Mouse (Mus musculus) neural tube, embryonic 12.5 days (tissue): ENCODE measurements around the gene Nfkbil1. TPM values are rescaled to one million over a fixed set of nuclear protein-coding genes. Genes with fewer than 3 reads are reported as not detected.

ENCODE experiments used
- ATAC-seq: fragments of 200-750 bp; cut with Nextera tagmentation; 2 replicates; pipeline ENCODE4 v1.8.0; 2017; ENCODE audit warnings: low read depth, mild to moderate bottlenecking, moderate TSS enrichment, moderate library complexity; ENCODE audit not compliant: low FRiP score
- H3K27ac ChIP-seq: fragments of 300-500 bp; sonication (generic); 2 replicates; pipeline ENCODE4 v1.5.1; 2016
- H3K27me3 ChIP-seq: fragments of 300-500 bp; sonication (generic); replicated peaks from 2 replicates; pipeline ENCODE4 v1.6.1; 2016; ENCODE audit warnings: mild to moderate bottlenecking
- H3K36me3 ChIP-seq: fragments of 300-500 bp; sonication (generic); 2 replicates; pipeline ENCODE4 v1.6.1; 2016; ENCODE audit warnings: mild to moderate bottlenecking
- H3K4me1 ChIP-seq: fragments of 300-500 bp; sonication (generic); 2 replicates; pipeline ENCODE4 v1.6.1; 2016
- H3K4me2 ChIP-seq: fragments of 300-500 bp; sonication (generic); replicated peaks from 2 replicates; pipeline ENCODE4 v1.6.1; 2016; ENCODE audit warnings: mild to moderate bottlenecking
- H3K4me3 ChIP-seq: fragments of 300-500 bp; sonication (generic); 2 replicates; pipeline ENCODE4 v1.5.1; 2016
- H3K9ac ChIP-seq: fragments of 300-500 bp; sonication (generic); 2 replicates; pipeline ENCODE4 v1.6.1; 2016; ENCODE audit warnings: mild to moderate bottlenecking
- H3K9me3 ChIP-seq: fragments of 300-500 bp; sonication (generic); 2 replicates; pipeline ENCODE4 v1.6.1; 2016; ENCODE audit warnings: mild to moderate bottlenecking
- WGBS: fragments of 180-500 bp; shearing (Covaris S2); methylation state at CpG from one replicate; pipeline ENCODE4 v1.1.7; 2016; 5-methylcytosine and 5-hydroxymethylcytosine counted together
- polyA plus RNA-seq: library from polyadenylated mRNA; unstranded; fragments of >200 nt; fragmentation: Nextera tagmentation; extraction: Ambion mirVana; gene quantifications from 2 replicates; pipeline ENCODE4 v1.2.1, GENCODE M21; 2016

The Nfkbil1 gene
- polyA plus RNA-seq, 1 experiment from 2014 or later: 10.6 TPM

DNA sequence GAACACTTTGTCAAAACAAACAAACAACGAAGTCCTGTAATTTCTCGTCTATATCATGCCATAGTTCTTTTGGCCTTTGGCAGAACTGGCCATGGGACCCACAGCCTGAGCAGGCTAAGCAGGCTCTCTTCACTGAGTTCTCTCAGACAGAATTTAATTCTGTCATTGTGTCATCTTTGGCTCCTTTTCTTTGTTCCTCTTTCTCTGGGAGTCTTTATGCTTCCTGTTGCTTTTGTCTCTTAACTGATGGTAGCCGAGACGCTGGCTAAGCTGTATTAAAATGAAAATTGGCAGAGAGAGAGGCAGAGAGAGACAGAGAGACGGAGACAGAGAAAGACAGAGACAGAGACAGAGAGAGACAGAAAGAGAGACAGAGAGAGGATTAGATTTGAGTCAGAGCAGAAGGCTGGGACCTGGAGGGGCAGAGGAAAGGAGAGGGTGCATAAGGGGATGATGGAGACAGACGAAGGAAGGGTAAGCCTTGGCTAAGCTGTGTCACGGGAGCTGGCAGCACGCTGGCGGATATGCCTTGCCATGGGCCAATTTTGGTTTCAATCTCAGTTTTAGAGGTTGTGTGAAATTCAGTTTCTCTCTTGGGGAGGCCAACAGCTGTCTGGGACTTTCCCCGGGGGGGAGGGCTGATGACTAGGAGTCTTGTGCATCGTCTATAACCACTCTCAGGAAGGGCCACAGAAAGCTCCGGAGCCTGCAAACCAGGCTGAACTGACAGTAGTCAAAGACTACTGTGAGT, 25.6 kb downstream of the Nfkbil1 start:
- no peak overlapping the region for H3K9ac ChIP-seq
- no peaks in the 10 kb centered on the region for H3K4me1 ChIP-seq
- H3K9me3 ChIP-seq: no peaks in the 10 kb centered on the region
- no peak overlapping the region for H3K27ac ChIP-seq
- H3K4me3 ChIP-seq: no peak overlapping the region
- WGBS: 76% methylated on average over 12 of the region's 12 CpGs
- ATAC-seq: no peak
- no peaks in the 10 kb centered on the region; the same call in 1 of the 2 replicates for H3K27me3 ChIP-seq
- no peaks in the 10 kb centered on the region for H3K36me3 ChIP-seq
- H3K4me2 ChIP-seq: no peak overlapping the region

DNA sequence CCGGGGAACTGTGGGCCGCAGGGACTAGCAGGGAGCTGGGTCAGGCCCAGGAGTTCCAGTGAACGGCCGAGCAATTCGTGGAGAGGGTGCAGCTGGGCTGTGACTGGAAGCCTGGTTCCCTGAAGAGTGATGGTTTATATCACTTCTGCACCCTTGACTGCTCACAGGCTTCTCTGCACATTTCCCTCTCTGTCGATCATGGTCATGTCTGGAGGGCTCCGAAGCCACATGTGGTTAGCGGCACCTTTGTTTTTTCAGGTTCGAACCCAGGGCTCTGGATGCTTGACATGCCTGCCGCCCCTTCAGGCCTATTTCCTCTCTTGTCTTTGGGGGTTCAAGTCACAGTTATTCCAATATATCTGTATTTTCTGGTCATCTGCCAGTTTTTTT, 30.2 kb downstream of the Nfkbil1 start:
- H3K36me3 ChIP-seq: no peaks in the 10 kb centered on the region
- H3K9ac ChIP-seq: no peak overlapping the region
- WGBS: 73% methylated on average over 10 of the region's 10 CpGs
- no peak overlapping the region for H3K4me2 ChIP-seq
- no peaks in the 10 kb centered on the region for H3K9me3 ChIP-seq
- no peak overlapping the region for H3K4me3 ChIP-seq
- H3K27me3 ChIP-seq: peaks cover 12% of the 10 kb centered on the region
- H3K27ac ChIP-seq: no peak overlapping the region
- no peaks in the 10 kb centered on the region for H3K4me1 ChIP-seq
- no peak for ATAC-seq

DNA sequence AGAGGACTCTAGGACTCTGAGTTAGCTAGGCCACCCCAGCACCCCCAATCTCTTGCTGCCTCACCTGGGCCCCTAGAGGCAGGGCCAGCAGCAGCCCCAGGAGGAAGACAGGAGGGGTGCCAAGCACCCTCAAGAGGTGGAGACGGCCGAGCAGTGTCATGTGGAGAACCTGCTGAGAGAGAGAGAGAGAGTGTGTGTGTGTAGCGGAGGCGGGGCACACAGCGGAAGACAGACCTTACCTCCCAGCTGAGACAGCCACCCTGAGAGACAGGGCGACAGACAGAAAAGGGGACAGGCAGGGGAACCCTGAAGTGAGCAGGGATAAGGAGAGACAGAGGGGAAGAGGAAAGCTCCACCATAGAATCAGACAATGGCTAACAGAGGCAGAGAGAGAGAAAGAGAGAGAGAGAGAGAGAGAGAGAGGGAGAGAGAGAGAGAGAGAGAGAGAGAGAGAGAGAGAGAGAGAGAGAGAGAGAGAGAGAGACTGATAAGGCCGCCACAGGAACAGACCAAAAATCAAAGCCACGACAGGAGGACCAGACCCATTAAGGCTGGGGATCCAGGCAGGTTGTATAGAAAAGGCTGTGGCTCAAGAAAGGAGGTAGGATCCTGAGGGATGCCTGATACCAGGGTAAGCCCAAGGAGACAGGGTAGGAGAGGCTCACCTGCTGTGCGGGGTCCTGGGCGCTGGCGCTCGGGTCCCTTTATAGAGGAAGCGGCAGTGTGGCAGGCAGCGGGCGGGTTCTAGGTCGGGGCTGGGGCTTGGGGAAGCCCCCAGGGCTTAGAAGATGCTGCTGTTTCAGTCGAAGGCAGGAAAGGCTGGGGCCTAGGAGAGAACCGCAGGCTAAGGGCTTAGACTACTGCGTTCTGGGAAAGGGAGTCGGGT, 30.9 kb downstream of the Nfkbil1 start, which contains the start of gene Lta:
Gene Lta, minus strand, starts transcription at position 858 of the 886 bp plus-strand sequence.
- no peaks in the 10 kb centered on the region for H3K9me3 ChIP-seq
- no peak for ATAC-seq
- peaks cover 18% of the 10 kb centered on the region for H3K27me3 ChIP-seq
- H3K27ac ChIP-seq: no peak within 1 kb of the TSS
- H3K4me3 ChIP-seq: no peak within 1 kb of the TSS
- no peaks in the 10 kb centered on the region for H3K4me1 ChIP-seq
- H3K36me3 ChIP-seq: no peaks in the 10 kb centered on the region
- no peak within 1 kb of the TSS for H3K4me2 ChIP-seq
- WGBS: 40% methylated on average over 20 of the region's 20 CpGs
- H3K9ac ChIP-seq: no peak within 1 kb of the TSS

DNA sequence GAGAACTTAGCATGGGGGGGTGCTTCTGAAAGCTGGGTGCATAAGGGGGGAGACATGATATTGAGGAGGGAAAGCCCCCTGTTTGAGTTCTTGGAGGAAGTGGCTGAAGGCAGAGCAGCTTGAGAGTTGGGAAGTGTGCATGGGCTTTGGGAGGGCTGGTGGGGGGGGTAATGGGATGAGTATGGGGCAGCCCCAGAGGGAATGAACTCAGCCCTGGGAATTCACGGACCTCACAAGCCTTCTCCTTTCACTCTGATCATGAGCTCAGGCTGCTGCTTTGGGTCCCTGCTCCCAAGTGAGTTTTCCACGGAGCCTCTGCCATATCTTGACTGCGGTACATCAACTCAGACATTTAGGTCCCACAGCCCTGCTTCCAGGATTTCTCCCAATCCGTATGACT, 33.1 kb downstream of the Nfkbil1 start:
- H3K27me3 ChIP-seq: peaks cover 19% of the 10 kb centered on the region
- H3K4me2 ChIP-seq: no peak overlapping the region
- H3K4me3 ChIP-seq: no peak overlapping the region
- no peak overlapping the region for H3K27ac ChIP-seq
- H3K9ac ChIP-seq: no peak overlapping the region
- 82% methylated on average over 4 of the region's 4 CpGs for WGBS
- ATAC-seq: no peak
- H3K9me3 ChIP-seq: no peaks in the 10 kb centered on the region
- H3K4me1 ChIP-seq: no peaks in the 10 kb centered on the region
- no peaks in the 10 kb centered on the region for H3K36me3 ChIP-seq

DNA sequence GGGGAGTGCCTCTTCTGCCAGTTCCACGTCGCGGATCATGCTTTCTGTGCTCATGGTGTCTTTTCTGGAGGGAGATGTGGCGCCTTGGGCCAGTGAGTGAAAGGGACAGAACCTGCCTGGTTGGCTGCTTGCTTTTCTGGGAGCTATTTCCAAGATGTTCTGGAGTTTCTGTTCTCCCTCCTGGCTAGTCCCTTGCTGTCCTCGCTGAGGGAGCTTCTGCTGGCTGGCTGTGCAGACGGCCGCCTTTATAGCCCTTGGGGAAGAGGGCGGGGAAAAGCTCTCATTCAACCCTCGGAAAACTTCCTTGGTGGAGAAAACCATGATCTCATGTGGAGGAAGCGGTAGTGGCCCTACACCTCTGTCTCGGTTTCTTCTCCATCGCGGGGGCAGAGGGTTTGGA, 33.8 kb downstream of the Nfkbil1 start, which contains the start of gene Tnf:
Gene Tnf, minus strand, starts transcription at position 221 of the 400 bp plus-strand sequence.
- Histone ChIP-seq H3K4me2 (no peak within 1 kb of the TSS), H3K4me1 (no peaks in the 10 kb centered on the region), H3K9ac (no peak within 1 kb of the TSS), H3K27ac (no peak within 1 kb of the TSS), H3K36me3 (no peaks in the 10 kb centered on the region), H3K27me3 (peaks cover 23% of the 10 kb centered on the region), H3K4me3 (no peak within 1 kb of the TSS), H3K9me3 (no peaks in the 10 kb centered on the region)
- WGBS: 35% methylated on average over 13 of the region's 13 CpGs
- no peak for ATAC-seq

DNA sequence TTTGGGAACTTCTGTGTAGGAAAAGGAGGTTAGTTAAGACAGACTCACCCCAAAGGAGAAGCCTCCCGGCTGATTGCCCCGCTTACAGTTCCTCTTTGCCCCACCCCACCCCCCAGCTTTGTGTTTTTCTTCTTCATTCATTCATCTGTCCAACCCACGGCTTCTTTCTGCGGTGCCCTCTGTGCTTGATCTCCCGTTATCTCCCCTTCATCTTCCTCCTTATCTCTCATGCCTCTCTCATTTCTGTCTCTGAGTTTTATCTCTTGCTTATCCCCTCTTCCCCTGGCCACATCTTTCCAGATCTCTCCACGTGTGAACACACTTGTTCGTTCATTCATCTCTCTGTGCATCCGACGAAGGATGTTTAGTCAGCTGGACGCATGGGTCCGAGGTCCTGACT, 34.5 kb downstream of the Nfkbil1 start:
- Histone ChIP-seq H3K4me2 (no peak overlapping the region), H3K9ac (no peak overlapping the region), H3K27me3 (peaks cover 30% of the 10 kb centered on the region), H3K4me1 (peaks cover 1% of the 10 kb centered on the region), H3K36me3 (no peaks in the 10 kb centered on the region), H3K4me3 (no peak overlapping the region), H3K9me3 (no peaks in the 10 kb centered on the region), H3K27ac (no peak overlapping the region)
- ATAC-seq: no peak
- 82% methylated on average over 11 of the region's 11 CpGs for WGBS

DNA sequence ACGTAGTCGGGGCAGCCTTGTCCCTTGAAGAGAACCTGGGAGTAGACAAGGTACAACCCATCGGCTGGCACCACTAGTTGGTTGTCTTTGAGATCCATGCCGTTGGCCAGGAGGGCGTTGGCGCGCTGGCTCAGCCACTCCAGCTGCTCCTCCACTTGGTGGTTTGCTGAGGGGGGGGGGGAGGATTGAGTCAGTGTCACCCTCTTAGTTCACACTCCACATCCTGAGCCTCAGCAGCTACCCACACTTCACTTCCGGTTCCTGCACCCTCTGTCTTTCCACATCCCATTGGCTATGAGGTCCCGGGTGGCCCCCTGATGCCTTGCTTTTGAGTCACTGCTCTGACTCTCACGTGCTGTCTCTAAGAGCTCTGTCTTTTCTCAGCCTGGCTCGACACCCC, 35.2 kb downstream of the Nfkbil1 start:
- H3K4me1 ChIP-seq: peaks cover 9% of the 10 kb centered on the region
- H3K27ac ChIP-seq: no peak overlapping the region
- 92% methylated on average over 11 of the region's 11 CpGs for WGBS
- H3K4me2 ChIP-seq: no peak overlapping the region
- H3K36me3 ChIP-seq: no peaks in the 10 kb centered on the region
- H3K9ac ChIP-seq: no peak overlapping the region
- H3K4me3 ChIP-seq: no peak overlapping the region
- no peak for ATAC-seq
- no peaks in the 10 kb centered on the region for H3K9me3 ChIP-seq
- peaks cover 37% of the 10 kb centered on the region for H3K27me3 ChIP-seq

DNA sequence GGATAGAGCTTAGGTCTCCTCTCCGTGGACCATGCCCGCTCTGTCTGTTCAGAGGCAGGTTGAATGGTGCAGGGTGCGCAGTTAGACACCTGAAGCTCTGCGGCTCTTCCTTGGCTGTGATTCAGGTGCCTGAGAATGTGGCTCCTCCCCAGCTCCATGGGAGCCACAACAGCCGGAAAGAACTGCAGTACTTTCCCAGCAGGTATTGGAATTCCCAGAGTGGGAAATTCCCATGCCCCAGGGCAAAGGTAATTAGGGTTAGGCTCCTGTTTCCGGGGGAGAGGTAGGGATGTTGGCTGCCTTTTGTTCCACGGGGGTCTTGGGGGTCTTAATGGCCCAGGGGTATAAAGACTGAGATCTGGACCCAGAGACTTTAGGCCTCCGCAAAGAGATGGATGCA, 36.6 kb downstream of the Nfkbil1 start:
- ATAC-seq: no peak
- H3K9me3 ChIP-seq: no peaks in the 10 kb centered on the region
- H3K27ac ChIP-seq: no peak overlapping the region
- H3K4me1 ChIP-seq: peaks cover 9% of the 10 kb centered on the region
- H3K27me3 ChIP-seq: peaks cover 44% of the 10 kb centered on the region
- H3K4me2 ChIP-seq: no peak overlapping the region
- WGBS: 21% methylated on average over 8 of the region's 8 CpGs
- H3K36me3 ChIP-seq: no peaks in the 10 kb centered on the region
- H3K9ac ChIP-seq: no peak overlapping the region
- H3K4me3 ChIP-seq: no peak overlapping the region

DNA sequence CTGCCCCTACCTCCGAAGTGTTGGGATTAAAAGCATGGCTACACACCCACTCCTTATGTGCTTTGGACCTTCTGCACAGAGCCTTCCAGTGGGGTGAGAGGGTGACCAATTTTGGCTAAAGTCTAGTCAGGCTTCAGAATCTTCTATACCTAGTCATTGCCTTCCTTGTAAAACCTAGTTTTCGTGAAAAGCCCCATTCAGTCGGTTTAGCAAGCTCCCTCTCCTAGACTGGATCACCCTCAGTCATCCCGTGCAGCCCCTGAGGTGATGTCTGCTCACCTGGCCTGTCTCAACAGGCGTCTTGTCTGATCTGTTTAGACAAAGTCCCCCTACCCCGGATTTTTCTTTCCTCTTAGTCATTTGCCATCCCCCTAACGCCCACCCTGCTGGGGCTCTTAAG, 37.6 kb downstream of the Nfkbil1 start:
- Histone ChIP-seq H3K36me3 (no peaks in the 10 kb centered on the region), H3K27ac (no peak overlapping the region), H3K4me1 (peaks cover 9% of the 10 kb centered on the region), H3K9me3 (no peaks in the 10 kb centered on the region), H3K27me3 (peaks cover 44% of the 10 kb centered on the region), H3K4me2 (no peak overlapping the region), H3K9ac (no peak overlapping the region), H3K4me3 (no peak overlapping the region)
- ATAC-seq: no peak
- 70% methylated on average over 7 of the region's 7 CpGs for WGBS

DNA sequence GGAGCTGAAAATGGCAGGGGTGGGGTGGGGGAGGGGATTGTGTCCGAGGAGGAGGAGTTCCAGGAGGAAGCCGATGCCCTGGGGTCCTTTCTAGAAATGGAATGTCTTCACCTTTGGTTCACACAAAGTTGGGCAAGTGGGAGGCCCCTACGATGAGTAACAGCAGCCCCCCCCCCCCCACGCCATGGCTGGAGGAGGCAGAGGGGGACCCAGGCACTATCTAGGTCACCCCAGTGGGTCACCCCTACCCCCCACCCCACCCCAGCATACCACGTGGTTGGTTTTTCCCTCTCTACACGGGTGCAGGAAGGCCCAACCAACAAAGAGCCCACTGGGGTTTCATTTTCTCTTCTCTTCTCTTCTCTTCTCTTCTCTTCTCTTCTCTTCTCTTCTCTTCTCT, 38.5 kb downstream of the Nfkbil1 start:
- peaks cover 9% of the 10 kb centered on the region for H3K4me1 ChIP-seq
- peaks cover 41% of the 10 kb centered on the region for H3K27me3 ChIP-seq
- H3K4me3 ChIP-seq: no peak overlapping the region
- no peak for ATAC-seq
- H3K36me3 ChIP-seq: no peaks in the 10 kb centered on the region
- H3K9me3 ChIP-seq: no peaks in the 10 kb centered on the region
- H3K4me2 ChIP-seq: no peak overlapping the region
- WGBS: 59% methylated on average over 6 of the region's 6 CpGs
- H3K9ac ChIP-seq: no peak overlapping the region
- no peak overlapping the region for H3K27ac ChIP-seq

DNA sequence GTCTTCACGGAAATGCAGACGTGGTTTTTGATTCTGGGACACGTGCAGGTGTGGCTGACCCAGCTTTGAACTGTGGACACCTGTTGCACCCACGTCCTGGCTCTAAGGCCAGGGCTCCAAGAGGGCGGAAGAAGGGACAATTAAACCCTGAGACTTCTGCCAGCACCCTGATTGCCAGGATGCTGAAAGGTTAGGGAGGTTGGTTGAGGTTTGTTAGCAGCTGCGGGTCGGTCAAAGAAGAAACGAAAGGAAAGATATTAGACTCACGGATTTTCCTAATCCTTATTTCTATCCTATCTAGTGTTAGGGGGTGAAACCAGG, 39.3 kb downstream of the Nfkbil1 start:
- WGBS: 31% methylated on average over 9 of the region's 9 CpGs
- peak overlapping the region; percentile 71 for H3K4me2 ChIP-seq
- H3K4me3 ChIP-seq: peak overlapping the region; percentile 36
- H3K4me1 ChIP-seq: peaks cover 9% of the 10 kb centered on the region
- ATAC-seq: no peak
- H3K27me3 ChIP-seq: peaks cover 37% of the 10 kb centered on the region
- no peaks in the 10 kb centered on the region for H3K9me3 ChIP-seq
- no peaks in the 10 kb centered on the region for H3K36me3 ChIP-seq
- H3K9ac ChIP-seq: no peak overlapping the region
- no peak overlapping the region for H3K27ac ChIP-seq

DNA sequence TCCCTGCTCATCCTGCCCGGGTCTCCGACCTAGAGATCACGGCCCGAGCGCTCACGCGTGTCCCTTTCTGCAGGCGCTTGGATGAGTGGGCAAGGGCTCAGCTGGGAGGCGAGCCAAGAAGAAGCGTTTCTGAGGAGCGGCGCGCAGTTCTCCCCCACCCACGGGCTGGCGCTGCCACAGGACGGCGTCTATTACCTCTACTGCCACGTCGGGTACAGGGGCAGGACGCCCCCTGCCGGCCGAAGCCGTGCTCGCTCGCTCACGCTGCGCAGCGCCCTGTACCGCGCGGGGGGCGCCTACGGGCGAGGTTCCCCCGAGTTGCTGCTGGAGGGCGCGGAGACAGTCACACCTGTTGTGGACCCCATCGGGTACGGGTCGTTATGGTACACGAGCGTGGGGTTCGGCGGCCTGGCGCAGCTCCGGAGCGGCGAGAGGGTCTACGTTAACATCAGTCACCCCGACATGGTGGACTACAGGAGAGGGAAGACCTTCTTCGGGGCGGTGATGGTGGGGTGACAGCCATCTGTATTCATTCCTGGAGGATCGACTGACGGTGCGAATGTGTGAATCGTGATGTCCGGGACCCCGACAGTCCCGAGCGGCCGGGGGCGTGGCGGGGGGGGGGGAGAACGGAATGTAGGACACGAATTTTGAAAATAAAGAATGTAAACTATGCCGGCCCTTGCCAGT, 39.8 kb downstream of the Nfkbil1 start:
- Histone ChIP-seq H3K9me3 (no peaks in the 10 kb centered on the region), H3K27me3 (peaks cover 37% of the 10 kb centered on the region), H3K4me2 (peak overlapping the region; percentile 71), H3K36me3 (no peaks in the 10 kb centered on the region), H3K27ac (no peak overlapping the region), H3K4me1 (peaks cover 9% of the 10 kb centered on the region), H3K9ac (0 out of 2 replicates have a peak overlapping the region, but pooled peaks have one; percentile 35), H3K4me3 (peak overlapping the region; percentile 36)
- ATAC-seq: peak; percentile 74; the same call in 1 of the 2 replicates
- 2% methylated on average over 66 of the region's 66 CpGs for WGBS
